Mouse (Mus musculus) large intestine, adult 2 months (tissue): ENCODE measurements around the gene Jak2. TPM values are rescaled to one million over a fixed set of nuclear protein-coding genes. Genes with fewer than 3 reads are reported as not detected.
A peak's percentile ranks its signal among the peaks of the same experiment; 100 is the strongest.

Source experiments
- DNase-seq: peaks from one replicate; pipeline ENCODE4 v3.0.0-alpha.2; 2012; ENCODE audit warnings: low read depth, low spot score
- WGBS: fragments of 180-500 bp; shearing (Covaris S2); methylation state at CpG from one replicate; pipeline ENCODE4 v1.1.7; 2018; 5-methylcytosine and 5-hydroxymethylcytosine counted together
- polyA plus RNA-seq: library from polyadenylated mRNA; depleted of rRNA; stranded (reverse); fragments of >200 nt; gene quantifications from 2 replicates; pipeline ENCODE4 v1.2.3, GENCODE M21; 2012

Jak2 gene
- polyA plus RNA-seq, 1 experiment, result 8.5 TPM

DNA sequence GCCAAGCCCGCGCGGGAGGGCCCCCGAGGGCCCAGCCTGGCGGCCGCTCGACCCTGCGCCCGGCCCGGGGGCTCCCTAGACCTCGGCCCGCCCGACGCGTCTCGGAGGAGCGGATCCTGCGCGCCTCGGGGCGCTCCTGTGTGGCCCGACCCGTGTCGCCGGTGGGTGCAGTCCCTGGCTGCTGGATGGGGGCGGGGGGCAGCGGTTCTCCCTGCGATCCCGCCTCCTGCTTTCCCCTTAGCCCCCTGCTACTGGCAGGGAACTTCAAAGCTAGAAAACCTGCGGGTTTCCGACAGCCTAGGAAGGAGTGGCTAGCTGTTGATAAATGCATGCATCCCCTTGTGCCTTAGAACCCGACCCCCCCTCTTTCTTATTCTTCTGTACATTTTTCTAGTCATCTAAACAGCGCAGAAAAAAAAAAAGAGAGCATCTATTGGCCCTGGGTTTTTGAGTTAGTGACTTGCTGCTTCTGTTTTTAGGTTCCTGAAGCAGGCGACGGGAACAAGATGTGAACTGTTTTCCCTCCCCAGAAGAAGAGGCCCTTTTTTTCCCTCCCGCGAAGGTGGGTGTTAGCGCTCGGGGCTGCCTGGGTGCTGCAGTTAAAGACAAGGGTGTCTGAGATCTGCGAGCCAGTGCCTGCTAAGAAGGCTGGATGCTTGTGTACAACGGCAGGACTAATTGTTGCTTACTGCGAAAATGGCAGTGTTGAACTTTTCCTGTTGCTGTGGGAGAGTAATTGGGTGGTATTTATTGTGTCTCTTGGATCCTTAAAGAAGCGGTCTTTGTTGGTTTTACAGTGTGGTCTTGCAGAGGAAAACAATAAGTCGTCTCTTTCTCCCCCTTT, 552 bp downstream of the Jak2 start:
- DNase-seq, result no peak
- under 1% methylated on average over 44 of the region's 44 CpGs for WGBS

DNA sequence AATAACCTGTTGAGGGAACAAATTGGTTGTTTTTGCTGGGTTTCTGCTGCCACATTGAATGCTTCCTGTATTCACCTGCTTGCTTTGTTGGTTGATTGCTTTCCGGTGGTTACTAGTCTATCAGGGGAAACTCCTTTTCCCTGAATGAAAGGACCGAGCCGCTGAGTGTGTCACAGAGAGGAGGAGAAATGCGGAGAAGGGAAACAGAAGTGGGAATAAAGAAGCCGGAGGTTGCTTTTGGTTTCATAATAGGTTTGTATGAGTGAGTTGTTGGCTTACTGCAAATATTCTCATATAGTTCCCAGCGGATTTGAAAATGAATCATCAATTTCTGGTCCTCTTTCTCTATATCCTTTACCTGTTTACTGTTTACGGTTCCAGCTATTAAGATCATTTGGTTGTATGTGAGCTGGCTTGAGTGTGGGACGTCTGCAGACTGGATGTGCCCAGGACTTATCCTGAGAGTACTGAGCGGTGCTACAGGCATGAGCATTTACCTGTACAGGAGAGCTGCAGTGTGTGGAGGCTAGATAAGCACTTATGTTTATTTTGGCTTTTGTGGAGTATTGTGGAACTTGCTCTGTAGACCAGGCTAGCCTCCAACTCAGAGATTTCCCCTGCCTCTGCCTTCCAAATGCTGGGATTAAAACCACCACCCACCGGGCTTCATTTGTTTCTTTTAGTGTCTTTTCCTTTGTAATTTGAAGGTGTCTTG, 1.4 kb downstream of the Jak2 start:
- 10% methylated on average over 10 of the region's 10 CpGs for WGBS

DNA sequence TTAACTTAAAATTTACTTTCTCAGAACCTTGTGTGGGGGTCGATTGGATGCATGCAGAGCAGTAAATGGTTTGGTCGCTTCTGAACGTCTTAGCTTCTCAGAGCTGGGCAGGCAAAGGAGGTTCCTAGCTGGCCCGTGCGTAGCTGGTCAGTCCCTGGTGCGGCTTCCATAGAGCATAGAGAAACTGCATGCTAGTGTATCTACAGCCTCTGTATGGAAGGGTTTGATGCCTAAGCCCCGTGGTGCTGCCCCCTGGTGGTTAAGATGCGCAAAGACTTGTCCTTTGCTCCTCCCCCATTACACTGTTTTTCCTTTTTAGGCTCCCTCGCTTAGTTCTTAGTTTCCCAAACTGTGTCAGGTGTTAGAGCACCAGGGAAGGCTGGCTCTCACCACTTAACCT, 2.1 kb downstream of the Jak2 start:
- DNase-seq, result no peak
- under 1% methylated on average over 9 of the region's 9 CpGs for WGBS

More for the DNA sequence above, 1.4 kb downstream of the Jak2 start:
- DNase-seq, result no peak

DNA sequence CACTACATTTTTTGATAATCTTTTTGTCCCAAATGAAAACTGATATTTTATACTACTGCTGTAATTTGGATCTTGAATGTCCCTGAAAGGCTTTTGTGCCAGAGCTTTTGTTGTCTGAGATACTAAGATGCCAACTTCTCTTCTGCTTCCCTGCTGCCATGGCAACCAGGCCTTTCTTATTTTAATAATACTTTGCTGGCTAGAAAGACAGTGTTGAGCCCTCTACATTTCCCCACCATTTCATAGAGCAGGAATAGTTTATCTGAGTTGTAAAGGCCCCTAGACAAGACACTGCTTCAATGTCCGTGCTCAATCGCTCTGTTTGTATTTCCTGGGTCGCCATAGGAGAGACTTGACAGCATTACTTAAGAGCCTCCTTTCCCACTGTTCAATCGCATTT, 3.0 kb downstream of the Jak2 start:
- DNase-seq, result no peak
- 72% methylated on average over 4 of the region's 4 CpGs for whole genome bisulfite sequencing

DNA sequence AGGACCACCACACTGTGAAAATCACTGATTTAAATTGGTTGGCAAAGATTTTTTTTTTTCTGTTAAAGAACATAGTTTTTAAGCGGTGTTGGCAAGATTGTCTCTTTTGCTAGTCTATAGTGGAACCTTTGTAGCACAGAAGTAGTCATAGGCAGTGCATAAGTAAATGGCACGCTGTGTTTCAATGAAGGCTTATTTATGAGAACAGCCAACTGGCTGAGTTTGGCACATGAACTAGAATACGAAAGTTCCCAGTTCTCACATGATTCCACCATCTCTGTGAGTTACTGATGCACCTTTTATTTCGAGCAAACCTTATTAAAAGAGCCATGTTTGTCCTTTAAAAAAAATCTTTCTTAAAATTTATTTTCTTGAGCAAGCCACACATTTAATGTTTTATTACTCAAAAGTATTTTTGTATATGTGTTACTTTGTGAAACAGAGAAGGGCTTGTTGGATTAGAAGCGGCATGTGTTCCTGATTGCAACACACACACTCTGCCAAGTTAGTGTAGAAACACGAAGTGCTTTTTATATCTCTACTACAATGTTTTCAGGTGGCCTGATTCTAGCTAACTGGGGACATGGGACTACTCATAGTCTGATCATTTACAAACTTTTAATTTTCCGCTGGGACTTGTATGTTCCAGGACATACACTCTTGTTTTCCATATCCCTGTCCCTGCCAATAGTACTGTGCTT, 3.8 kb downstream of the Jak2 start:
- WGBS, result 73% methylated on average over 7 of the region's 7 CpGs
- DNase-seq, result no peak

DNA sequence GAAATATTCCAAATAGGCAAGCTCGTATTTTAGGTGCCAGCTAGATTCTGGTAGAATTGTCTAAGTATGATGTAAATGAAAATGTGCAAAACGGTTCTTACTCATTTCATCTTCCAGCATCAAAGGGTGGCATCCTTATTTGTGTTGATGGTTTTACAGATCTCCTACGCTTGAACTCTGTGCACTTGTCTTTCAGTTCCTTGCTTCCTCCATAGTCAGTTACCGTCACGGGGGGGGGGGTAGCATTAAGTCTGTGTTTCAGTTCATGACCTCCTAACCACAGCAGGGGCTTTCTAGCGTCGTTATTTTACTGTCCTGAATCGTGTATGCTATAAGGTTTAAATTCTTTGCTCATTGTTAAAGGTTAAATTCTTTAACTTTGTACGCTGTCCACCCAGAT, 10.0 kb downstream of the Jak2 start:
- no peak for DNase-seq
- 81% methylated on average over 9 of the region's 9 CpGs for WGBS

DNA sequence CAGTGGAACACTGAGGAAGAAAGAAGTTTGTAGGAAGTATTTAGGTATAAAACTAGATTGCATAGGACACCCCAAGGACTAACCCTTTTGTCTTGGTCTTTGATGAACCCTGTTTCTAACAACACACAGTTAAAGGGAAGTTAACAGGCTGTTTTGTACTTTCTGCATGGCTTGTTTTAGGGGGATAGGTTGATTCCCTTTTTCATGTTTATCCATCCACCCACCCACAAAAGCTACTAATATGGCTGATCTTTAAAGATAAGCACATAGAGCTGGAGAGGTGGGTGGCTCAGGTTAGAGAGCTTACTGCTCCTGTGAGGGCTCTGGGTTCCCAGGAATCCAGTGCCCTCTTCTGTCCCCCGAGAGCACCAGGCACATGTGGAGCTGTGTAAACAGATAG, 11.9 kb downstream of the Jak2 start:
- DNase-seq, result no peak
- 86% methylated on average over 1 of the region's 1 CpGs for WGBS

DNA sequence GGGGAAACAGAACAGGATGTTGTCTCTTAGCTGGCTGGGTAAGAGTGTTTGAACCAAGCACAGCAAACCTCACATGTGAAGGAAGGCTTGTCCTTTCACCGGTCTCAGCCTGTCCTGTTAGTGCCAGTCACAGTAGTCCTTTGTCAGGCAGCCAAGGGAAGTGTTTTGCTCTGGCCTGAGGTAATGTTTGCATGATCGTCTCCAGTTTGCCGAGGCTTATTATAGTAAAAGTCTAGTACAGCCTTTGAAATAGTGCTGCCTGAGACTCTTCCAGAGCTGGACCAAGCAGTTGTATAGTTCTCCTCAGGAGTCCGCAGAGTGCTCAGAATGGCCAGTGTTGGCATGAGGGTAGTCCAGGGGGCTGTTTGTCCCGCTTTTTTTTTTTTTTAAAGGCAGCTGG, 13.9 kb downstream of the Jak2 start:
- peak; percentile 70 for DNase-seq
- 12% methylated on average over 5 of the region's 5 CpGs for WGBS

DNA sequence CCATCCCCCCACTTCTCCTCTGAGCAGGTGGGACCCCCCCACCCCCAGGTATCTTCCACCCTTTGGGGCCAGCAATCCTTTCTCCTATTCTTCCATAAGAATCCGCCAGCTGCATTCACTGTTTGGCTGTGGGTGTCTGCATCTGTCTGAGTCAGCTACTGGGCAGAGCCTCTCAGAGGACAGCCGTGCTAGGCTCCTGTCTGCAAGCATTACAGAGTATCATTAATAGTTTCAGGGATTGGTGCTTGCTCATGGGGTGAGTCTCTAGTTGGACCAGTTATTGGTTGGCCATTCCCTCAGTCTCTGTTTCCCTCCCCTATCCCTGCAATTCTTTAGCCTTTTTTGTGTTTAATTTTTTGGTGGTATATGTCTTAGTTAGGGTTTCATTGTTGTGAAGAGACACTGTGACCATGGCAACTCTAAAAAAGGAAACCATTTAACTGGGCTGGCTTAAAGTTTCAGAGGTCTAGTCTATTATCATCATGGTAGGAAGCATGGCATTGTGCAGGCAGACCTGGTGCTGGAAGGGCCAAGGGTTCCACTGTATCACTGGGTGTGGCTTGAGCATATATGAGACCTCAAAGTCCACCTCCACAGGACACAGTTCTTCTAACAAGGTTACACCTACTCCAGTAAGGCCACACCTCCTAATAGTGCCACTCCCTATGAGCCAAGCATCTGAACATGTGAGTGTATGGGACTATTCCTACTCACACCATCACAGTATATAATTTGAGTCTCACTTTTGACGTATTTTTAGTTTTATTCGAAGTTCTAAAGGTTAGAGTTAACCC, 15.6 kb downstream of the Jak2 start:
- DNase-seq, result peak; percentile 70
- 60% methylated on average over 4 of the region's 4 CpGs for WGBS

DNA sequence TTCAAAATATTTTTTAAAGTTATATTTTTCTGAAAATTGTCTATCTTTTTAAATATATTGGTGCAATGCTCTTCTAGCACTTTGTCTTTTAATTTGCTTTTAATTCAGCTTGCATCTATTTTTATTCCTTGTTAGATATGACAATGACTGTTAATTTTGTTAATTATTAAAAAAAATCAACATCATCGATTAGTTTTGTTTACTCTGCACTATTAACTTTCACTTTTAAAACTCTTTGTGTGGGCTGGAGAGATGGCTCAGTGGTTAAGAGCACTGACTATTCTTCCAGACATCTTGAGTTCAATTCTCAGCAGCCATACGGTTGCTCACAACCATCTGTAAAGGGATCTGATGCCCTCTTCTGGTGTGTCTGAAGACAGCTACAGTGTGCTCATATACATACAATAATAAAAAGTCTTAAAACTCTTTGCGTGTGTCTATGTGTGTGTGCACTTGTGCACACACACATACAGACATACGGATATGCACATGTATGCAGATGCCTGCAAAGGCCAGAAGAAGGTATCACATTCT, 17.2 kb downstream of the Jak2 start:
- no peak for DNase-seq
- WGBS, result 84% methylated on average over 4 of the region's 4 CpGs

DNA sequence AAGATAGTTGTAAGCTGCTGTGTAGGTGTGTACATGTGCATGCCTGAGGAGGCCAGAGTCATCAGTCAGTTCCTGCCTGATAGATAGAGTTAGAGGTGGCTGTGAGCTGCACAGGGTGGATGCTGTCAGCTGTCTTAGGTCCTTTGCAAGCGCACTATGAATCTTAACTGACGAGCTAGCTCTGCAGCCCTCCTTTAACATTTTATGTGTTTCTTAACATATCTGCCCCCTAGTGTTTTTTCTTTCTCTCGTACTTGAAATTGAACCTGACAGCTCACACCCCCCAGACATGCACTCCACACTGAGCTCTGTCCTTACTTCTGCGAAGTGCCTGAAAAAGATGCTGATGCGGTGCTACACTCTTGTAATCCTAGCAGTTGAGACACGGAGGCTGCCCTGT, 18.6 kb downstream of the Jak2 start:
- no peak for DNase-seq

DNA sequence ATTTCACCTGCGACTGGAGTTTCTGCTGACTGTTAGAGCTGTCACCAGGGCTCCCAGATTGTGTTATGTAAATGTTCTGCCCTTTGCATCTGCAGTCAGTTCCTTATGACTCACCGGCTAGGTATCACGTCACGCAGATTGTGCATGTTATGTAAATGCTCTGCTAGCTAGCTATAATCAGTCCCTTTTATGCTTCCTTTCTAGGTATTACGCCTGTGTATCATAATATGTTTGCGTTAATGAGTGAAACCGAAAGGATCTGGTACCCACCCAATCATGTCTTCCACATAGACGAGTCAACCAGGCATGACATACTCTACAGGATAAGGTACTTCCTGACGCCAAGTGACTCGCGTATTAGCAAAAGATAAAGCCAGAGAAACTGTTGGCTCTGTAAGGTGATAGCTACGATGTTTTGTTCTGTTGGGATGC, 19.5 kb downstream of the Jak2 start:
- DNase-seq, result peak; percentile 69
- 34% methylated on average over 12 of the region's 12 CpGs for WGBS

More for the DNA sequence above, 18.6 kb downstream of the Jak2 start:
- WGBS, result 60% methylated on average over 6 of the region's 6 CpGs

DNA sequence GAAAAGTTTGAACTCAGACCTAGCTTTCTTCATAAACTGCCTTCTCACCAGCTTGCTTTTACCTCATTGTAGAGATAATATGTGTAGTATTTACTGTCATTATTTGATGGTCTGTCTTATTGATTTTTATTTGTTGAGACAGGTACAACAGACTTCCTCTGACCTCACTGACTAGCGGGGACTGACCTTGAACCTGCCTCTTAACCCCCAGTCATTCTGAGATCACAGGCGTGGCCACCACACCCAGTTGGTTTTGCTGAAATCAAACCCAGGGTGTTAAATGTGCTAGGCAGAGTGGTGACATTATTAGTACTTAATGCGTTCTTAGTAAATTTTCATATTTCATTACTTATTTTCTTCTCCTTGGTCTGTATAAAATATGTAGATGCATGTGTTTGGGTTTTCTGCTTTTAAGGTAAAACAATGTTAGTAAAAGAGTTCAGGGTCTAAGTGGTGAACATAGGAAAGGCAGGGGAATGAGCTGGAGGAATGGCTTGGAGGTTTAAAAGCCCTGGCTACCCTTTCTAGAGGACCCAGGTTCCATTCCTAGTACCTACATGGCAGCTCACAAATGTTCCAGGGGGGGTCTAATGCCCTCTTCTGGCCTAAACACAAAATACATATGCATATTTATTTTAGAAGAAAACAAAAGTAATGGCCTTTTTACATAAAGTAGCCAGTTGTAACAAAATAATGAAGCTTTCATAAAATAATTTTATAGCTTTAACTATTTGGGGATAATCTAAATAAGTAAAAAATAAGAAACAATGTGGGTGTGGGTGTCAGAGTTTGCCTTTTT, 20.6 kb downstream of the Jak2 start:
- DNase-seq, result no peak
- WGBS, result 82% methylated on average over 3 of the region's 3 CpGs

DNA sequence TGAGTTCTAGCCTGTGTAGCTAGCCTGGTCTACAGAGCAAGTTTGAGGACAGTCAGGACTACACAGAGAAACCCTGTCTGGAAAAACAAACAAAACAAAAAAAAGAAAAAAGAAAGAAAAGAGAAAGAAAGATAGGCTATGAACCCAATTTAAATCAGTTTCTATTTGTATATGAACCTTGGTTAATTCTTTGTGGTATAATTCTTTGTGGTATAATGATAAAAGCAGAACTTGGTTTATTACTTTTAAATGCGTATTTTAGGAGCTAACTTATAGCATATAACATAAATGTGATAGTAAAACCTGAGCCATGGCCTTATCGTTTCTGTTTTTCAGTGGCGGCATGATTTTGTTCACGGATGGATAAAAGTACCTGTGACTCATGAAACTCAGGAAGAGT, 24.8 kb downstream of the Jak2 start:
- 93% methylated on average over 4 of the region's 4 CpGs for WGBS

DNA sequence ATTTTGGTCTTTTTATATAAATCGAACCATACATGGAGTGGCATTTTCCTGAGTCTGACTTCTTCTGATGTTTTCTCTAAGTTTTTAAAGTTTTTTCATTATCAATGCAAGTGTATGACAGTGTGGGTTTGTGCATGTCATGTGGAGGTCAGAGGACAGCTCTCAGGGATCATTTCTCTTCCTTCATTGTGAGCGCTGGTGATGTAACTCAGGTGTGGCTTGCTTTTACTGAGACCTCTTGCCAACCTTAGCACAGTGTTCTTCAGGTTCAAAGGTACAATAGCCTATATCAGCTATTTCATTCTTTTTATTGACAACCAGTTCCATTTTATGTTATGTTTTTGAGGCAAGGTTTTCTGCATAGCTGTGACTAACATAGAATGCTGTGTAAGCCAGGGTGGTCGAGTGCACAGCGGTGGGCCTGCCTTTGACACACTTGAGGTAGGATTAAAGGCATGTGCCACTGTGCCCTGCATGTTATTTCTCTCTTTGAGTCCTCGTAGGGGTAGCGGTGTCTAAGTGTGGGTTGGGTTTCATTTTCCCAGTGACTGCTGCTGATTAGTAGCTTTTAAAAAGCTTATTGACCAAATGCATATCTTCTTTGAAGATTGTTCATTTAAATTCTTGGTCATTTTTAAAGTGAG, 27.4 kb downstream of the Jak2 start:
- DNase-seq, result no peak
- 72% methylated on average over 6 of the region's 6 CpGs for WGBS

More for the DNA sequence above, 24.8 kb downstream of the Jak2 start:
- no peak for DNase-seq

DNA sequence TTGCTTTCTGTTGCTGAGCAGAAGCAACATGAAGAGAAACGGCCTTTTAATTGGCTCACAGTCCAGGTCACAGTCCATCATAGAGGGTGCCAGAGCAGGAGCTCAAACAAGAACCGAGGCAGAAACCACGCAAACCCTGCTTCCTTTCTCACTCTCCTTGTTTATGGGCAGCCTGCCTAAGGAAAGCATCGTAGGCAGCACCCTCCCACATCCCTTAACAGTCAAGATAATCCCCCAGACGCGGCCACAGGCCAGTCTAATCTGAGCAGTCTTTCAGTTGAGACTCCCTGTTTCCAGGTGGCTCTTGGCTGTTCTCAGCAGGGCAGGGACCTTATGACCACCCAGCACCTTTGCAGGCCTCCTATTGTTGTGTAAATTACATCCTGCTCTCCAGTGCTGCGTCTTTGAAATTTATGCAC, 33.8 kb downstream of the Jak2 start:
- no peak for DNase-seq
- 63% methylated on average over 7 of the region's 7 CpGs for WGBS

DNA sequence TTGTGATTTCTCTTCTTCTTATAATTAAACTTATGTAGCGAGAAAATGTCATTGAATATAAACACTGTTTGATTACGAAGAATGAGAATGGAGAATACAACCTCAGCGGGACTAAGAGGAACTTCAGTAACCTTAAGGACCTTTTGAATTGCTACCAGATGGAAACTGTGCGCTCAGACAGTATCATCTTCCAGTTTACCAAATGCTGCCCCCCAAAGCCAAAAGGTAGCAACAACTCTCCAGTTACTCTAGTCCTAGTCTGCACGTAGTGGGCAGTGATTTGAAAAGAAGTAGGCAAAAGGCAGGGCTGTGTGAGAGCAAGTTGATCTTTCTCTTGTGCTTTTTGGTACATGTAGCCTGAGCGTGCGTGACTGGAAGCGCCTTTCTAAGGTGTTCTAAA, 36.2 kb downstream of the Jak2 start:
- no peak for DNase-seq
- 82% methylated on average over 8 of the region's 8 CpGs for WGBS

DNA sequence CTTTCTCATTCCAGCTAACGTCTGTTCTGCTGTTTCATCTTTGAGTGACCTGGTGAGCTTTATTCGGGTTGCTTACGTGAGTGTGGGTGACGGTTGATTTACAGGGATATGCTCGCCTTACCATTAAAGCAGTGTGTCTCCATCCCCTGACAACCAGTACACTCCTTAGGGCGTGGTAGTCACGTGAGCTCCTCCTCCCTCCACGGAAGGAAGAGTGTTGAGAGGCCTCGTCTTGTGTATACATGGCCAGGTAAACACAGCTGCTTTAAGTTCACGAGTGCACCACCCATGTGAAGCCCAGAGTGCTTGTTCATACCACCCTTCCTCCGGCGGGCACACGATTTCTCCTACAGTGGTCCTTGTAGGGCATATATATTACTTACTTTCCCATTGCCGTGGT, 39.9 kb downstream of the Jak2 start:
- peak; percentile 84 for DNase-seq
- 29% methylated on average over 14 of the region's 14 CpGs for WGBS
